Comparison of ENCODE assay signal across 8 mouse cellular contexts in genomic region chr5:149185806-149186205, GRCm38 (mm10). TPM values are rescaled to one million over a fixed set of nuclear protein-coding genes. Genes with fewer than 3 reads are reported as not detected.
DNase-seq lines count a peak whose midpoint lies in the region; ATAC-seq and TF ChIP-seq lines count a peak whose summit lies in the region.

No protein-coding gene starts in this region.

- no peak for DNase-seq in left cerebral cortex, adult 2 months (ENCODE audit: extremely low spot score in 1 of 2, low spot score in 2 of 2)
- DNase-seq in left cerebral cortex, postnatal 10 days (ENCODE audit: extremely low spot score in 1 of 2, low spot score in 2 of 2) = no peak
- DNase-seq in cerebellum, adult 9-11 months = no peak
- DNase-seq in spleen, postnatal 4 days (ENCODE audit: low spot score in 2 of 2) = no peak
- no peak for DNase-seq in spleen, postnatal 14 days (ENCODE audit: low spot score in 2 of 2)

- peaks cover 11% of the 10 kb centered on the region for H3K36me3 ChIP-seq in intestine, postnatal 0 days (ENCODE audit: control insufficient read depth, insufficient read depth)
- H3K36me3 ChIP-seq in neural tube, embryonic 12.5 days = peaks cover 20% of the 10 kb centered on the region

- no peaks in the 10 kb centered on the region for H3K27me3 ChIP-seq in intestine, postnatal 0 days (replicated peaks; ENCODE audit: control insufficient read depth, insufficient read depth, low read length)
- no peaks in the 10 kb centered on the region for H3K27me3 ChIP-seq in neural tube, embryonic 12.5 days (replicated peaks)

- H3K4me3 ChIP-seq in left cerebral cortex, adult 2 months = peak overlapping the region; percentile 66
- H3K4me3 ChIP-seq in embryonic fibroblast, embryonic 13.5 days (ENCODE audit: insufficient read depth, low read length) = peak overlapping the region; percentile 48
- peak overlapping the region; percentile 95 for H3K4me3 ChIP-seq in intestine, postnatal 0 days (ENCODE audit: low read depth, low read length)
- H3K4me3 ChIP-seq in neural tube, embryonic 12.5 days = no peak overlapping the region

- H3K9ac ChIP-seq in intestine, postnatal 0 days (ENCODE audit: low read depth, low read length) = no peak overlapping the region
- H3K9ac ChIP-seq in neural tube, embryonic 12.5 days = peak overlapping the region; percentile 80; the same call in 1 of the 2 replicates

- no peak for TF ChIP-seq POLR2A in embryonic fibroblast, embryonic 13.5 days (IDR thresholded peaks at IDR 0.05; ENCODE audit: low read depth, low read length)

- no peaks in the 10 kb centered on the region for H3K4me1 ChIP-seq in embryonic fibroblast, embryonic 13.5 days (ENCODE audit: control insufficient read depth, insufficient read depth, low read length)
- H3K4me1 ChIP-seq in intestine, postnatal 0 days (replicated peaks; ENCODE audit: control insufficient read depth, insufficient read depth, low read length) = 0 out of 2 replicates have a peak, but pooled peaks cover 2% of the 10 kb centered on the region
- peaks cover 14% of the 10 kb centered on the region for H3K4me1 ChIP-seq in neural tube, embryonic 12.5 days

- H3K4me2 ChIP-seq in intestine, postnatal 0 days (replicated peaks; ENCODE audit: low read depth) = peak overlapping the region; percentile 83
- peak overlapping the region; percentile 69 for H3K4me2 ChIP-seq in neural tube, embryonic 12.5 days (replicated peaks)

- 69% methylated on average over 3 of the region's 3 CpGs for WGBS in intestine, postnatal 0 days
- WGBS in neural tube, embryonic 12.5 days = 86% methylated on average over 3 of the region's 3 CpGs

- no peak for TF ChIP-seq CTCF in left cerebral cortex, adult 2 months (IDR thresholded peaks at IDR 0.05)
- no peak for TF ChIP-seq CTCF in embryonic fibroblast, embryonic 13.5 days (IDR thresholded peaks at IDR 0.05; ENCODE audit: borderline replicate concordance, insufficient read depth, low read length)
- no peak for TF ChIP-seq CTCF in intestine, postnatal 0 days (IDR thresholded peaks at IDR 0.05; ENCODE audit: low read depth)

- ATAC-seq in intestine, postnatal 0 days = no peak
- ATAC-seq in neural tube, embryonic 12.5 days (ENCODE audit: low FRiP score, low read depth) = no peak

- no peaks in the 10 kb centered on the region for H3K9me3 ChIP-seq in intestine, postnatal 0 days (ENCODE audit: control insufficient read depth)
- H3K9me3 ChIP-seq in neural tube, embryonic 12.5 days = no peaks in the 10 kb centered on the region

- no peak overlapping the region for H3K27ac ChIP-seq in left cerebral cortex, adult 2 months
- no peak overlapping the region for H3K27ac ChIP-seq in embryonic fibroblast, embryonic 13.5 days (ENCODE audit: insufficient read depth, low read length)
- no peak overlapping the region for H3K27ac ChIP-seq in intestine, postnatal 0 days (ENCODE audit: low read depth, low read length)
- H3K27ac ChIP-seq in neural tube, embryonic 12.5 days = no peak overlapping the region

- intact Hi-C loops in left cerebral cortex, adult 2 months (cut with DNase I) = loop anchor here (10.0 kb wide), 1 partner anchor 261 kb away; the partner anchor contains the start of gene Katnal1
- intact Hi-C loops in left cerebral cortex, postnatal 10 days (cut with DNase I) = loop anchor here (2.0 kb wide), 1 partner anchor 133 kb away; no protein-coding TSS in a partner anchor

RNA-seq across cellular contexts. Expression of gene Hmgb1, which starts 1.5 kb away (rescaled TPM):
- 100 to 1,000 TPM; 125 to 128 TPM for total RNA-seq in left cerebral cortex, adult 2 months (2021)
- total RNA-seq in left cerebral cortex, postnatal 10 days (2021) = 100 to 1,000 TPM; 193 to 198 TPM
- 131 and 138 TPM in 2 replicates for polyA plus RNA-seq in embryonic fibroblast, embryonic 13.5 days (2011; ENCODE audit: insufficient read length, low read depth, missing spikeins)
- 516 and 565 TPM in 2 replicates for polyA plus RNA-seq in intestine, postnatal 0 days (2015; fragmentation: Nextera tagmentation; extraction: Ambion mirVana)
- polyA plus RNA-seq in neural tube, embryonic 12.5 days (2016; fragmentation: Nextera tagmentation; extraction: Ambion mirVana) = 1,312 and 1,341 TPM in 2 replicates

RNA-seq across cellular contexts. Expression of gene Uspl1, which starts 1.7 kb away (rescaled TPM):
- total RNA-seq in left cerebral cortex, adult 2 months (2021) = 10 to 100 TPM; 40.6 to 44.1 TPM
- 10 to 100 TPM; 50.2 to 57.8 TPM for total RNA-seq in left cerebral cortex, postnatal 10 days (2021)
- 31.3 and 37.2 TPM in 2 replicates for polyA plus RNA-seq in embryonic fibroblast, embryonic 13.5 days (2011; ENCODE audit: insufficient read length, low read depth, missing spikeins)
- 16.9 and 17.5 TPM in 2 replicates for polyA plus RNA-seq in intestine, postnatal 0 days (2015; fragmentation: Nextera tagmentation; extraction: Ambion mirVana)
- polyA plus RNA-seq in neural tube, embryonic 12.5 days (2016; fragmentation: Nextera tagmentation; extraction: Ambion mirVana) = 68.8 and 72.0 TPM in 2 replicates
